Mouse (Mus musculus) frontal cortex, postnatal 10 days (tissue): ENCODE data around the gene Rspry1.

Experiments used
- DNase-seq, 2 experiments: peaks; one replicate each; pipeline ENCODE4 v3.0.0; 2022; ENCODE audit warnings: low spot score in 2 of 2, mixed read lengths in 1 of 2

Rspry1 gene

GRCm38 (mm10) chr8:94601607-94602385 lies at the start of gene Rspry1, which contains the start of gene Fam192a:
Rspry1 (plus strand) TSS chr8:94601937.
Fam192a (minus strand) TSS chr8:94601997.
- DNase-seq = peak; percentile 100

- no peak for DNase-seq
Measured at GRCm38 (mm10) chr8:94552696-94553095, 49.0 kb upstream of the Rspry1 start.

GRCm38 (mm10) chr8:94557281-94557680 lies 44.5 kb upstream of the Rspry1 start:
- no peak for DNase-seq

GRCm38 (mm10) chr8:94561256-94561655 lies 40.5 kb upstream of the Rspry1 start:
- peak in 1 of 2 experiments; percentile 30 for DNase-seq

GRCm38 (mm10) chr8:94564421-94564820 lies 37.3 kb upstream of the Rspry1 start:
- DNase-seq = no peak

- DNase-seq = no peak
Measured at GRCm38 (mm10) chr8:94566033-94566432, 35.7 kb upstream of the Rspry1 start.

DNA sequence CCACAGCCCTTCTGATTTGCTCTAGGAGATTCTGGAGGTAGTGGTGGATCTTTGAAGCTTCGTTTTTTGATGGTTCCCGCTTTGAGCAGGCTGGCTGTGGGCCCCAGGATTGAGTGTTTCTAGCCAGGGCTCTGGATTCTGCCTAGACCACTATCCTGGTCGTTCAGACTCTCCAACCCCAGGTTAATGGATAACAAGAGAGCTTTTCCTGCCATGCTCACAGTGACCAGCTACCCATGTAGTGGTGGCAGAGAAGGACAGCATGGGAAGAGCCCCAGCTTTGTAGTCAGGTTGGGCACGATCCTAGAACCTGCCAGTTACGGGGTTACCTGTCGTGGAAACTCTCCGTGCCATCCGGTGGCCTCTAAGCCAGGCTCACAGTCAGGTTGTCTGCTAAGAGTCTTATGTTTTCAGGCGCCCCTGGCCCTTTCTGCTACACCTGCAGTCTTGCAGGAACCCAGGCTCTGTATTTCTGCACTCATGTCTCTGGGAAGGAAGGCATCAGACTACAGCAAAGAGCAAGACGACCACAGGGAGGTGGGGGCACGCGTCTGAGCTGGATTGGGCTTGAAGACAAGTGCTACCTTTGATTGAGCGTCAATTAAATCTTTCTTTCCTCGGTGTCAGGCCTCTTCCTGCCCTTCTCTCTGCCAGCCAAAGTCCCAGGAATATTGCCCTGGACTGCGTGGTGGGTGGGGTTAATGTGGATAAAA lies 35.1 kb upstream of the Rspry1 start:
- no peak for DNase-seq

DNA sequence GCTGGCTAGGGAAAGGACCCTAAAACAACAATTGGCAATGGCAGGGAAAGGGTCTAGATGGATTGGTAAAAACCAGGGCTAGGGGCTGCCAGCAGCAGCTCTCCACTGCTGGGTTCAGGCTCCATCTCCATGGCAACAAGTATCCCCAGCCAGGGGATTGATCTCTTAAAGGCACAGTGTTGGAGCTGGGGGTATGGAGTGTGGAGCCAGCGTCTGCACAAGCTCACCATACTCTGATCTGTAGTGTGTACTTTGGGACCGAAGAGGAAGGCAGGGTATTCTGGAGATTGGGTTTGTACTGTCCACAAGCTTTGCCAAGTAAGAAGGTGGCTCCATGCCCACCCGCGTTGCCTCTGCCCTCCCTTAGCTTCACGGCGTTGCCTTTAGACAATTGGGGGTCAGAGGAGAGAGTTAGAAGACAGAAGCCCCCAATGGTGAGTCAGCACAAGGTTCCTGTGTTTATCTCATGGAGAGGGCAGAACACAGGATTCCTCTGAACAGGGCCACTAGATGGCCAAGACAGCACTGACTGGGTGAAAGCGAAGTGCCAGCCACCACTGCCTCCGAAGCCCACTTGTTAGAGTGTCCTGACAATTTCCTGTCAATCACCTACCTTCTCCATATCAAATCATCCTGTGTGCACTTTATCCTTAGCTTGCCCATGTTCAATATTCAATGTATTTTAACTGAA lies 34.4 kb upstream of the Rspry1 start:
- no peak for DNase-seq

GRCm38 (mm10) chr8:94568098-94568497 lies 33.6 kb upstream of the Rspry1 start:
- DNase-seq = no peak

GRCm38 (mm10) chr8:94569419-94569818 lies 32.3 kb upstream of the Rspry1 start:
- no peak for DNase-seq

- no peak for DNase-seq
Measured at GRCm38 (mm10) chr8:94571896-94572295, 29.8 kb upstream of the Rspry1 start.

DNA sequence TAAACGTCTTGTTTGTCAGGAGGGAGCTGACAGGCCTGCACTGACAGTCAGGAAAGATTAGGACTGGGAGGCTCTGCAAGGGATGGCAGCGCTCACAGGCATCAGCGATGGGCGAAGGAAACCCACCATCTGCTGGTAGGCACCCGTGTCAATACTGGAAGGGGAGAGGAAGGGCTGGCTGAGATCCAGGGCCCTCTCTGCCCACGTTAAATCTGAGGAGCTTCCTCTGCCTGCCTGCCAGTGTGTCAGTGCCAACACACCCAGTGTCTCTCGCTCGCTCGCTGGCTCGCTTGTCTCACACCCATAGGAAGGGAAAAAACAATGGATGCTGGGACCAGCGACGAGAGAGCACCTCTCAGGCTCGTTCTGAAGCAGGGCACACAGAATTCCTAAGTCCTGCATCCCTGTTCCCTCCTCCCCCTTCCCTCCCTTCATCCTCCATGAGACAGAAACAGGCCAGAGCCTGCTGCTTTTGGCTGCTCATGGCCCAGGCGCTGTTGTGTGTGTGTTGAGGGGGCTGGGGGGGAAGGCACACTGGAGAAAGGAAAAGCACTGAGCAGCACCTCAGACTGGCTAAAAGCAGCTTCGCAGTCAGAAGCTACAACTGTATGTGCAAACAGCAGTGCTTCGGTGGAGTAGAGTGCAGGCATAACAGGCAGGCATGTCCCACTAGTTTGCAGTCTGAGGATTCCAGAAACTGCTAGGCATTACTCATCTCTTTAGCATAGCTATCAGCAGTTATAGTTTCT lies 27.4 kb upstream of the Rspry1 start:
- peak; percentile 73 to 79 for DNase-seq

DNA sequence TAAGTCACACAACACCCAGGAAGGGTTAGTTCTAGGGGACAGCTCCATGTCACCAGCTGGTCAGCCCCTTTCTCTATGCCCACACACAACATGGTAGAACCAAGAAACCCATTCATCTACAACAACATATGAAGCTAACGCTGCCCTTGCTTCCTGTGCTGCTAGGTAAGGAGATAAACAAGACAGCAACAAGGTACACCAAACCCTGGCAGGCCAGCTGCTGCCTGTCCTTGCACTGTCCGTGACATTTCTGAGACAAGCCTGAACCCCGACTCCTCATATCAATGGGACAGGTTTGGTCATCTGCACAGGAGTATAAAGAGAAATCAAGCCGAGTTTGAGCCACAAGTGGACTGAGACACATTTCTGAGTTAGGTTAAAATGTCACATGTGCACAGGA lies 26.6 kb upstream of the Rspry1 start:
- DNase-seq = no peak

DNA sequence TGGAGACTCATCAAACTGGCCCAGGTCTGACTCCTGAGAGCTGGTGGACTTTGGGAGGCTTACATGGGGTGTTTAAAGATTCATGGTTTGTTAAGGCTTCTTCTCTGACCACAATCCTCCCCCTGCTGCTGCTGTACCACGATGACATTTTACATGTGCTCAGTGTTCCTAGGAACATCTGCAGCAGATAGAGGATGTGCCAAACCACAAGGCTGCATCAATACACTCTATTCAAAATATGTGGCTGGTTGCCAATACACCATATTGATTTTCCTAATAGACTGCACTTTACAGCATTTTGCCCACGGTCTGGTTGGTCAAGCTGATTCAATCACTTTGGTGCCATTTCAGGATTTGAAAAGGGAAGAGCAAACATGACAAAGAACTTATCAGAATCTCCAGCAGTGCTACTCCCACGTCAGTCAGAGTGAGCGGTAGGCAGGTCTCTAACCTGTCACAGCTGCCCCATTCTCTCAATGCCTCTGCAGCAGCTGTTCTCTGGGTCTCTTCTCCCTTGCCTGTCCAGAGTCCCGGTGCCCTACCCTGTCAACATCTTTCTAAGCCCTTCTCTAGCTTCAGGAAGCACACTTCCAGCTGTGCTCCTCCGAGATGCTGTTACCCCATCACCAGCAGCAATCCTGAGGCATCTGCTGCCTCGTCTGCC lies 19.8 kb upstream of the Rspry1 start:
- no peak for DNase-seq

GRCm38 (mm10) chr8:94582569-94582968 lies 19.2 kb upstream of the Rspry1 start:
- no peak for DNase-seq

DNA sequence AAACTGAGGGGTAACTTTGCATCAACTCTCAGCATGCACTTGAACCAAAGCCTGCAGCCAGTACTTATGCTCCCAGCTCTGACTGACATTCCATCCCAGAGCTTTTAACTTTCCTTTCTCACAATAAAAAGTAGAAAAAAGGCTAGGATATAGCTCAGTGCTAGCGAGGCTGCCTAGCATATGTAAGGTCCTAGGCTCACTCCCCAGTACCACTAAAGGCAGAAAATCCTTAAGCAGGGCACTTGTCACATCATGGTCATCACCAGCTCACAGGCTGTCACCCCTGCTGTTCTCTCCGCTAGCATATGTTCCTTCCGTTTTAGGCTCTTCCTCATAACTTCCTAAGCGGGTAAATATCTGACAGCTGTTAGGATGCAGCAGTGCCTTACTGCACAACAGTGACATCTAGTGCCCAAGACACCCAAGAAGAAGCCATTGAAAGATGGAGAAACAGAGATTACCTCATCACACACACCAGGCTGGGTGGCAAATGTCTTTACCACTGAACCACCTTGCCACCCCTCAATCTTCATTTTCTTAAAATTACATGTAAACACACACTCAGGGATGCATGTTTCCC lies 17.4 kb upstream of the Rspry1 start:
- DNase-seq = peak in 1 of 2 experiments; percentile 48

DNA sequence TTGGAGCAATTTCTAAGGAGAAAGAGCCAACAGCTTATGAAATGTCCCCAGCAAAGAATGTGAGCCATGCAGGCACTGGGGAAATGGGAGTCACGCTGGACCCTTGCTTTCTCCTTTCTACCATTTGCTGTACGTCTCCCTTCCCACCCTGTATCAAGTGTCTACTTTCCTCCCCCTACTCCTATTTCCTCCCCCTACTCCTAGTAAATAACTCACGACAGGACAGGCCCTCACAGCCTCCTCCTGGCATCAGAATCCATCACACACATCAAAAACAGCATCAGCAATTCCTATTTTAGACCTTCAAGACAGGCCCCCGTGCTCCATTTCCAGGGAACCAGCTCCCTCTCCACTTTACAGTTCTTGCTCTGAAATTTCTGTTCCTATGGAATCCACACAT lies 10.0 kb upstream of the Rspry1 start:
- no peak for DNase-seq

GRCm38 (mm10) chr8:94594211-94594610 lies 7.5 kb upstream of the Rspry1 start:
- no peak for DNase-seq

DNA sequence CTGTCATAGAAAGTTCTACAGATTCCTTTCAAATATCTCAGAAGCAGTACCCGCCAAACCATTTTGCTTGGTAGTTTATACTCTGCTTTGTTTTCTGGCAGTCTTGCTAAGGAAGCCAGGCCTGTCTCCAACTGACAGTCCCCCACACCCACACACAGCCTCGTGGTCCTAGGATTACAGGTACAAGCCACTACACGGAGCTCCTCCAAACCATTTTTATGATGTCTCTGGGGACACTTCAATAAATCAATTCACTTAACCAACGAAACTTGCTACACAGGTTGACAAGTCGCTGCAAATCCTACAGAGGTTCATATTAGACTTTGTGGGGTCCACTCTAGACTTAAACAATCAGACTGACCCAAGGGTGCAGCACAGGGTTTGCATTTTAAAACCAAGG lies 1.3 kb upstream of the Rspry1 start:
- no peak for DNase-seq

DNA sequence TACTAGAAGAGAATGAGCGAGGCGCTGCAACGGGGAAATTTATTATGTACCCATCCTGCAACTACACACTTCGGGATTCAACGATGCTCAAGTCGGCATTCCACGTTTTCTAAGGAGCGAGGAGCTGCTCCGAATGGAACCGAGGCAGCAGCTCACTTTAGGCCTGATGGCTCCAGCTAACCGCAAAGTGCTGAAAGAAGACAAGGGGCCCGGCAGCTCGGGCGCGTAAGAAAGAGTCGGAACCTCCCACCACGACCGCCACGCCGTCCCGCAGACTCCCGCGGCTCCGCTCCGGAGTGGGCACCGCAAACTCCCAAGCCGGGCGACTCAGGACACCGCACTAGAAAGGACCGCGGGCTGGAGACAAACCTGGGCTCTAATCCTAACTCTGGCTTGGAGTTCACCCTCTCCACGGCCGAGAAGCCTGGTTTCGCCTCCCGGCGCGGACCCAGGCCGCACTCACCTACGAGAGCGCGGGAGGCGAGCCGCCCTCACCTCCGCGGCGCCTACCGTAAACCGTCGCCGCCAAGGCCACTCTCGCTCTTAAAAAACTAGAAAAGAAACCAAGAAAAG lies 617 bp upstream of the Rspry1 start:
- DNase-seq = peak; percentile 28 to 46
